Mouse (Mus musculus): Measurements from ENCODE around the gene Slc6a16. TPM values are rescaled to one million over a fixed set of nuclear protein-coding genes. Genes with fewer than 3 reads are reported as not detected.
A peak's percentile ranks its signal among the peaks of the same experiment; 100 is the strongest.

The Slc6a16 gene
- polyA plus RNA-seq, 1 experiment from 2014 or later: 0.46 TPM

GRCm38 (mm10) chr7:45257063-45257840 lies 16.4 kb downstream of the Slc6a16 start:
- no peak for TF ChIP-seq CTCF (IDR thresholded peaks at IDR 0.05; ENCODE audit: low read depth)
- TF ChIP-seq EP300 (IDR thresholded peaks at IDR 0.05; ENCODE audit: low read depth): no peak
- 63% methylated on average over 11 of the region's 11 CpGs for WGBS (ENCODE audit: insufficient replicate concordance)
- Histone ChIP-seq H3K4me1 (ENCODE audit: insufficient read depth) (no peaks in the 10 kb centered on the region), H3K4me3 (ENCODE audit: low read depth, low read length) (no peak overlapping the region), H3K9ac (replicated peaks) (no peak overlapping the region), H3K27ac (ENCODE audit: low read depth) (no peak overlapping the region), H3K9me3 (ENCODE audit: low read length) (no peaks in the 10 kb centered on the region), H3K27me3 (ENCODE audit: insufficient read depth, low read length) (no peaks in the 10 kb centered on the region; the same call in 1 of the 2 replicates), H3K36me3 (replicated peaks; ENCODE audit: insufficient read depth, low read length) (no peaks in the 10 kb centered on the region), H3K4me2 (ENCODE audit: low read depth, low read length) (no peak overlapping the region)
- no peak for ATAC-seq
- DNase-seq: no peak

- DNase-seq (no peak), ATAC-seq (no peak)
- Histone ChIP-seq H3K36me3 (replicated peaks; ENCODE audit: insufficient read depth, low read length) (no peaks in the 10 kb centered on the region), H3K27me3 (ENCODE audit: insufficient read depth, low read length) (no peaks in the 10 kb centered on the region; the same call in 1 of the 2 replicates), H3K27ac (ENCODE audit: low read depth) (no peak overlapping the region), H3K4me3 (ENCODE audit: low read depth, low read length) (no peak overlapping the region), H3K9me3 (ENCODE audit: low read length) (no peaks in the 10 kb centered on the region), H3K4me1 (ENCODE audit: insufficient read depth) (no peaks in the 10 kb centered on the region), H3K4me2 (ENCODE audit: low read depth, low read length) (no peak overlapping the region), H3K9ac (replicated peaks) (no peak overlapping the region)
- TF ChIP-seq EP300 (IDR thresholded peaks at IDR 0.05; ENCODE audit: low read depth) (no peak), CTCF (IDR thresholded peaks at IDR 0.05; ENCODE audit: low read depth) (no peak)
- 66% methylated on average over 8 of the region's 8 CpGs for WGBS (ENCODE audit: insufficient replicate concordance)
These were observed 18.4 kb downstream of the Slc6a16 start for GRCm38 (mm10) chr7:45259281-45259680.

GRCm38 (mm10) chr7:45262266-45262665 lies 21.4 kb downstream of the Slc6a16 start:
- DNase-seq: no peak
- Histone ChIP-seq H3K4me3 (ENCODE audit: low read depth, low read length) (no peak overlapping the region), H3K27me3 (ENCODE audit: insufficient read depth, low read length) (no peaks in the 10 kb centered on the region; the same call in 1 of the 2 replicates), H3K9ac (replicated peaks) (no peak overlapping the region), H3K4me1 (ENCODE audit: insufficient read depth) (peaks cover 4% of the 10 kb centered on the region; the same call in 1 of the 2 replicates), H3K36me3 (replicated peaks; ENCODE audit: insufficient read depth, low read length) (no peaks in the 10 kb centered on the region), H3K27ac (ENCODE audit: low read depth) (no peak overlapping the region), H3K9me3 (ENCODE audit: low read length) (no peaks in the 10 kb centered on the region), H3K4me2 (ENCODE audit: low read depth, low read length) (no peak overlapping the region)
- 53% methylated on average over 7 of the region's 7 CpGs for WGBS (ENCODE audit: insufficient replicate concordance)
- no peak for ATAC-seq
- no peak for TF ChIP-seq CTCF (IDR thresholded peaks at IDR 0.05; ENCODE audit: low read depth)
- no peak for TF ChIP-seq EP300 (IDR thresholded peaks at IDR 0.05; ENCODE audit: low read depth)

- H3K4me2 ChIP-seq (ENCODE audit: low read depth, low read length): no peak overlapping the region
- WGBS (ENCODE audit: insufficient replicate concordance): 68% methylated on average over 7 of the region's 7 CpGs
- no peaks in the 10 kb centered on the region for H3K9me3 ChIP-seq (ENCODE audit: low read length)
- no peaks in the 10 kb centered on the region; the same call in 1 of the 2 replicates for H3K27me3 ChIP-seq (ENCODE audit: insufficient read depth, low read length)
- DNase-seq: no peak
- H3K36me3 ChIP-seq (replicated peaks; ENCODE audit: insufficient read depth, low read length): no peaks in the 10 kb centered on the region
- H3K4me1 ChIP-seq (ENCODE audit: insufficient read depth): peaks cover 4% of the 10 kb centered on the region; the same call in 1 of the 2 replicates
- H3K4me3 ChIP-seq (ENCODE audit: low read depth, low read length): no peak overlapping the region
- H3K9ac ChIP-seq (replicated peaks): no peak overlapping the region
- TF ChIP-seq CTCF (IDR thresholded peaks at IDR 0.05; ENCODE audit: low read depth): no peak
- no peak for TF ChIP-seq EP300 (IDR thresholded peaks at IDR 0.05; ENCODE audit: low read depth)
- no peak for ATAC-seq
- H3K27ac ChIP-seq (ENCODE audit: low read depth): no peak overlapping the region
These were observed 22.2 kb downstream of the Slc6a16 start for GRCm38 (mm10) chr7:45263006-45263607.

- WGBS (ENCODE audit: insufficient replicate concordance): 60% methylated on average over 3 of the region's 3 CpGs
- DNase-seq: peak; percentile 35
- H3K27ac ChIP-seq (ENCODE audit: low read depth): no peak overlapping the region
These were observed 23.5 kb downstream of the Slc6a16 start for GRCm38 (mm10) chr7:45264348-45264747.

GRCm38 (mm10) chr7:45265518-45265917 lies 24.6 kb downstream of the Slc6a16 start:
- no peak overlapping the region for H3K9ac ChIP-seq (replicated peaks)
- no peak overlapping the region for H3K4me2 ChIP-seq (ENCODE audit: low read depth, low read length)
- no peak for DNase-seq
- no peaks in the 10 kb centered on the region for H3K27me3 ChIP-seq (ENCODE audit: insufficient read depth, low read length)
- no peak overlapping the region for H3K27ac ChIP-seq (ENCODE audit: low read depth)
- no peak overlapping the region for H3K4me3 ChIP-seq (ENCODE audit: low read depth, low read length)
- 47% methylated on average over 1 of the region's 1 CpGs for WGBS (ENCODE audit: insufficient replicate concordance)
- no peak for ATAC-seq
- TF ChIP-seq CTCF (IDR thresholded peaks at IDR 0.05; ENCODE audit: low read depth) (no peak), EP300 (IDR thresholded peaks at IDR 0.05; ENCODE audit: low read depth) (no peak)
- no peaks in the 10 kb centered on the region for H3K36me3 ChIP-seq (replicated peaks; ENCODE audit: insufficient read depth, low read length)
- H3K4me1 ChIP-seq (ENCODE audit: insufficient read depth): peaks cover 4% of the 10 kb centered on the region; the same call in 1 of the 2 replicates
- H3K9me3 ChIP-seq (ENCODE audit: low read length): no peaks in the 10 kb centered on the region

More at GRCm38 (mm10) chr7:45264348-45264747, 23.5 kb downstream of the Slc6a16 start:
- no peaks in the 10 kb centered on the region; the same call in 1 of the 2 replicates for H3K27me3 ChIP-seq (ENCODE audit: insufficient read depth, low read length)
- no peaks in the 10 kb centered on the region for H3K36me3 ChIP-seq (replicated peaks; ENCODE audit: insufficient read depth, low read length)
- H3K9ac ChIP-seq (replicated peaks): no peak overlapping the region
- H3K4me1 ChIP-seq (ENCODE audit: insufficient read depth): peaks cover 4% of the 10 kb centered on the region; the same call in 1 of the 2 replicates
- H3K4me3 ChIP-seq (ENCODE audit: low read depth, low read length): no peak overlapping the region
- TF ChIP-seq EP300 (IDR thresholded peaks at IDR 0.05; ENCODE audit: low read depth) (0 out of 2 replicates have a peak, but pooled peaks have one; percentile 23), CTCF (IDR thresholded peaks at IDR 0.05; ENCODE audit: low read depth) (peak; percentile 65)
- no peaks in the 10 kb centered on the region for H3K9me3 ChIP-seq (ENCODE audit: low read length)
- ATAC-seq: peak; percentile 91
- no peak overlapping the region for H3K4me2 ChIP-seq (ENCODE audit: low read depth, low read length)
